Mouse (Mus musculus): Measurements from ENCODE around the gene Dedd. TPM values are rescaled to one million over a fixed set of nuclear protein-coding genes. Genes with fewer than 3 reads are reported as not detected.

Dedd gene
- polyA plus RNA-seq (2014; fragmentation: Illumina TruSeq; extraction: RNeasy Lipid Tissue Mini Kit (QIAGEN cat#74804); ENCODE audit: low read depth, low replicate concordance): 39.7 TPM

GRCm38 (mm10) chr1:171328839-171329432 lies at the start of gene Dedd:
TSS of gene Dedd (plus strand) at chr1:171329145.

GRCm38 (mm10) chr1:171280916-171281527 lies 47.9 kb upstream of the Dedd start, which contains the start of gene Ppox:
TSS of gene Ppox (minus strand) at chr1:171281186.

DNA sequence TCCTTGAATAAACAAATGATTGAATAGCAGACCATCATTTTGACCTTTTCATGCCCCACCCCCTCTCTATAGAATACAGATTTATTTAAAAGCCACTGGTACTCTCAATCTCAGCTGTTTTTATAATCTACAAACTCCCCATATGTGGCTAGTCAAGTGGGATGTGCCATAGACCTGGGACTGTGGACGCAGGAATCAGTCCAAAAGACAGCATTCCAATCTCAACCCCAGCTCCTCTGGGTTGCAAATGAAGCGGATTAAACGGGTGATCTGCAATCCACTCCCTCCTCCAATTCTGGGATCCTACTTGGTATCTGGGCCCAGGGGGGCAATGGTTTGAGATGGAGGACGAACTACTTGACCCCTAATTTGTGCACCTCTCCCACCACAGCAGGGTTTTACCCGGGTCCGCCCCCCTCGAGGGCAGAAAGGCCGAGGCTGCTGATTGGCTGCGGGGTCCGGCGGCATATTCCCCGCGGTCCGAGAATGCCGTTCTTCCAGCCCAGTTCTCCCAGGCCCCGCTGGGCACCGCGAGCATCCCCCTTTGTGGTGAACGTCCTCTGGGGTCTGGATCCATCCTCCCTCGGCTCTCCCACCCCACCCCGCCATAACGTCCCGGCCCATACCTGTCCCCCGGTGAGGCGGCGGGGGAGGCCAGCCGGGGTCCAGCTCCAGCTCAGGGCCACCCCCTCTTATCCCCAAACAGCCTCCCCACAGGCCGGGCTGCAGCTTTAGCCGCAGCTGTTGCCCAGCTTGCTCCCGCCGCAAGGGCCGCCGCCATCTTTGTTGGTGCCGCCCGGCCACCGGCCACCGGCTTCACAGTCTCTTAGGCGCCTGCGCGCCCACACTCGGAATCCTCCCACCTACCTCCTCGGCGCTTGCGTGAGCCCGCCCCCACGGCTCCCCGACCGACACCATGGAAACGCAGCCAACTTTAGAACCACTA lies 41.5 kb upstream of the Dedd start, which contains the start of gene Usp21:
Gene Usp21, minus strand, starts transcription at position 856 of the 946 bp plus-strand sequence.

DNA sequence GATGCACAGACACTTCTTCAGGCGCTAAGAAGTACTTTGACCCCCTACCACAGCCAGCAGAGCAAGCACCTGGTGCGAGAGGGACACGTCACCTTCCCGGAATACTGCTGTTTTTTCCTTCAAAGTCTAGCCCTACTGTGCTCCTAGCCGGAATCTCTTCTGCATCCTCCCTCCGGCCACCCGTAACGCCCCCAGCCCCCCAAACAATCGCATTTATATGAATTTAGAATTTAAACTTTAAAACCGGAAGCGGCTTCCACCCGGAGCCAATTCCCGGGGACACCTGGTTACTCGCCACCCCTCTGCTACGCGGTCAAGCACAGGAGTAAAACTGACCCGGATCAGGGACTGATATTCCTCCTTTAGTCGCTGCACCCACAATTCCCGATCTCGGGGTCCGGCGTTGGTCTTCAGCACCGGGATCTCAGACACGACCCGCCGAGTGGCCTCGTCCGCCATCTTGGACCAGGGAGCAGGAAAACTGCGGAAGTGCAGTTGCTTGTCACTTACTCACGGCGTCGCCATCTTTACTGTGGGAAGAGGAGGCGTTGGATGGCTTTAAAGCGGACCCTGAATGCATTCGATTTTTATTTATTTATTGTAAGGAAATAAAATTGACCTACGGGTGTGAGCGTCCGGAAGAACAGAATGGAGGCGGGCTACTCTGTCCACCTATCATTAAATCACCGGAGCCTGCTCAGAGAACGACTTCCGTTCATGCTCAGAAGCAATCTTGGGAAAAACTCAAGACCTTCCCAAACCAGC lies 34.5 kb upstream of the Dedd start, which contains the start of gene Ufc1:
Gene Ufc1, minus strand, starts transcription at position 727 of the 765 bp plus-strand sequence.

GRCm38 (mm10) chr1:171345225-171346094 lies 16.5 kb downstream of the Dedd start, which contains the start of the genes Nit1 and Pfdn2:
TSS of gene Nit1 (minus strand) at chr1:171345646.
TSS of gene Pfdn2 (plus strand) at chr1:171345670.

GRCm38 (mm10) chr1:171360656-171361055 lies 31.7 kb downstream of the Dedd start, which contains the start of gene Klhdc9:
TSS of gene Klhdc9 (minus strand) at chr1:171360798.

DNA sequence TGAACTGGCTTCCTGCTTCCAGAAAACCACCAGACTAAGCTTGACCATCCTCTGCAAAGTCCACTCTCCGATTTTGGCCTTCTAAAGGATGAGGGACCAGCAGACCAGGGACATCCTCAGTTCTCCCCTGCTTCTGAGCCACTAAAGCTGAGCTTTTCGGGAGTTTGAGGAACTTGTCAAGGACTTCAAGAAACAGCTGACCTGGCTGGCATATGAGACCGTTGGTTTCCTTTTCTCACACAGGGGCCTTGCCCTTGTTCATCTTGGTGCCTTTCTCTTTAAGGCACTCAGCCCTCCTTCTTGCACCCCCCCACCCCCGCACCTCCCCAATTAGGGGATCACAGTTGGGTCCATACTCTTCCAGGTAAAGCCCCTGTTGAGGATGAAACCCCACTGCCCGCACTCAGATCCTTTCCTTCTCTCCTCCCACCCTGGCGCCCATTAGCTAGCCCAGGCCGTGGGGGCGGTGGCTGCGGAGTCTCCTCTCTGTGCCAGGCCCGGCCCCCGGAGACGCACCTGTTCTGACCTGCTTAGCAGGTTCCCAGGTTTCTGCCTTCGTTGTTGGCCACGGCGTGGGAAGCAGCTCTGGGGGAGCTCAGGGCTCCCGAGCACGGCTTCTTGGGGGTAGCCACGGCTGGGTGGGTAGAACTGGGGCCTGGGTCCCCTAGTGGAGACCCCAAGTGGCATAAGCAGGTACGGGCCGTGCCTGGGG lies 41.1 kb downstream of the Dedd start, which contains the start of gene Nectin4:
Gene Nectin4, plus strand, starts transcription at position 255 of the 712 bp plus-strand sequence.

DNA sequence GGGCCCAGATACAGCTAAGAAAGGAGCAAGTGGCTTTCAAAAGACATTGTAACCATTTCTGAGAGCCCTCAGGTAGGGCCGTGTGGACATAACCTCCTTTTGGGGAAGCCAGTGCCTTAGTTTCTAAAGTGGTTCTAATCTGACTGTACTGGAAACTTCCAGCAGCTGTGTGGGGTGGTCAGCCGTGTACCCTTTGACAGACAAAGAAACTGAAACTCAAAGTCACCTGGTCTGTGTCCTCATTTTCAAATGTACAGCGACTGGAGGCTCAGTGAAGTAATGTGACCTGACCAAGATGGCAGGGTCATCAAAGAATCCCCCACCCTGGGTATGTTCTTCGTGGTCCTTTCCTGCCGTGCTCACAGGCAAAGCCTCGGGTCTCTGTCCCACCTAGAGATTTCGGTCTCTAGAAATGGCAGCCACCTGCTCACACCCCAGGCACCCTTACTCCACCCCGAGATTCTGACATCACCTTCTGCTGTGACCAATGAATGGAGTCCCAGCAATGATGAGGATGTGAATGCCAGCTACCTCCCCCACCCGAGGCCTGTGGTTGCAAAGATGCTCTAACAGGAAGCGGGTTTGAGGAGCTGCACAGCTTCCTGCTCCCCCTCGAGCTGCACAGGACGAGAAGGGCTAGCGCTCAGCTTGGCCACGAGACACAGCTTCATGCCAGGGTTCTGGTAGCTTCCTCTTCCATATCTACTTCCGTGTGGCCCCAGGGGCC lies 59.6 kb downstream of the Dedd start, which contains the start of gene Arhgap30:
Gene Arhgap30, plus strand, starts transcription at position 579 of the 727 bp plus-strand sequence.

Other genes starting within 250 kb of the Dedd start
- 23.4 TPM for gene Cfap126, start 215.2 kb upstream of the Dedd start, polyA plus RNA-seq (2014; fragmentation: Illumina TruSeq; extraction: RNeasy Lipid Tissue Mini Kit (QIAGEN cat#74804); ENCODE audit: low read depth, low replicate concordance)
- 135 TPM for gene Sdhc, start 178.5 kb upstream of the Dedd start, polyA plus RNA-seq (2014; fragmentation: Illumina TruSeq; extraction: RNeasy Lipid Tissue Mini Kit (QIAGEN cat#74804); ENCODE audit: low read depth, low replicate concordance)
- gene Mpz, start 178.4 kb upstream of the Dedd start, polyA plus RNA-seq (2014; fragmentation: Illumina TruSeq; extraction: RNeasy Lipid Tissue Mini Kit (QIAGEN cat#74804); ENCODE audit: low read depth, low replicate concordance): 1.9 TPM
- gene Pcp4l1, start 132.9 kb upstream of the Dedd start, polyA plus RNA-seq (2014; fragmentation: Illumina TruSeq; extraction: RNeasy Lipid Tissue Mini Kit (QIAGEN cat#74804); ENCODE audit: low read depth, low replicate concordance): 16.3 TPM
- gene Nr1i3, start 115.2 kb upstream of the Dedd start, polyA plus RNA-seq (2014; fragmentation: Illumina TruSeq; extraction: RNeasy Lipid Tissue Mini Kit (QIAGEN cat#74804); ENCODE audit: low read depth, low replicate concordance): not detected
- 23.7 TPM for gene Tomm40l, start 106.6 kb upstream of the Dedd start, polyA plus RNA-seq (2014; fragmentation: Illumina TruSeq; extraction: RNeasy Lipid Tissue Mini Kit (QIAGEN cat#74804); ENCODE audit: low read depth, low replicate concordance)
- gene Apoa2, start 104.1 kb upstream of the Dedd start, polyA plus RNA-seq (2014; fragmentation: Illumina TruSeq; extraction: RNeasy Lipid Tissue Mini Kit (QIAGEN cat#74804); ENCODE audit: low read depth, low replicate concordance): 1.1 TPM
- 58.9 TPM for gene Fcer1g, start 94.8 kb upstream of the Dedd start, polyA plus RNA-seq (2014; fragmentation: Illumina TruSeq; extraction: RNeasy Lipid Tissue Mini Kit (QIAGEN cat#74804); ENCODE audit: low read depth, low replicate concordance)
- gene Adamts4, start 78.7 kb upstream of the Dedd start, polyA plus RNA-seq (2014; fragmentation: Illumina TruSeq; extraction: RNeasy Lipid Tissue Mini Kit (QIAGEN cat#74804); ENCODE audit: low read depth, low replicate concordance): 1.8 TPM
- 176 TPM for gene Ndufs2, start 77.8 kb upstream of the Dedd start, polyA plus RNA-seq (2014; fragmentation: Illumina TruSeq; extraction: RNeasy Lipid Tissue Mini Kit (QIAGEN cat#74804); ENCODE audit: low read depth, low replicate concordance)
- gene B4galt3, start 58.8 kb upstream of the Dedd start, polyA plus RNA-seq (2014; fragmentation: Illumina TruSeq; extraction: RNeasy Lipid Tissue Mini Kit (QIAGEN cat#74804); ENCODE audit: low read depth, low replicate concordance): 40.5 TPM
- 43.4 TPM for gene Ppox, start 48.0 kb upstream of the Dedd start, polyA plus RNA-seq (2014; fragmentation: Illumina TruSeq; extraction: RNeasy Lipid Tissue Mini Kit (QIAGEN cat#74804); ENCODE audit: low read depth, low replicate concordance)
- gene Usp21, start 41.2 kb upstream of the Dedd start, polyA plus RNA-seq (2014; fragmentation: Illumina TruSeq; extraction: RNeasy Lipid Tissue Mini Kit (QIAGEN cat#74804); ENCODE audit: low read depth, low replicate concordance): 28.1 TPM
- 139 TPM for gene Ufc1, start 34.1 kb upstream of the Dedd start, polyA plus RNA-seq (2014; fragmentation: Illumina TruSeq; extraction: RNeasy Lipid Tissue Mini Kit (QIAGEN cat#74804); ENCODE audit: low read depth, low replicate concordance)
- gene Nit1, start 16.5 kb downstream of the Dedd start, polyA plus RNA-seq (2014; fragmentation: Illumina TruSeq; extraction: RNeasy Lipid Tissue Mini Kit (QIAGEN cat#74804); ENCODE audit: low read depth, low replicate concordance): 95.7 TPM
- 72.2 TPM for gene Pfdn2, start 16.5 kb downstream of the Dedd start, polyA plus RNA-seq (2014; fragmentation: Illumina TruSeq; extraction: RNeasy Lipid Tissue Mini Kit (QIAGEN cat#74804); ENCODE audit: low read depth, low replicate concordance)
- 5.5 TPM for gene Klhdc9, start 31.7 kb downstream of the Dedd start, polyA plus RNA-seq (2014; fragmentation: Illumina TruSeq; extraction: RNeasy Lipid Tissue Mini Kit (QIAGEN cat#74804); ENCODE audit: low read depth, low replicate concordance)
- gene Nectin4, start 41.0 kb downstream of the Dedd start, polyA plus RNA-seq (2014; fragmentation: Illumina TruSeq; extraction: RNeasy Lipid Tissue Mini Kit (QIAGEN cat#74804); ENCODE audit: low read depth, low replicate concordance): 27.6 TPM
- gene Arhgap30, start 59.8 kb downstream of the Dedd start, polyA plus RNA-seq (2014; fragmentation: Illumina TruSeq; extraction: RNeasy Lipid Tissue Mini Kit (QIAGEN cat#74804); ENCODE audit: low read depth, low replicate concordance): 6.5 TPM
- 59.3 TPM for gene Usf1, start 82.2 kb downstream of the Dedd start, polyA plus RNA-seq (2014; fragmentation: Illumina TruSeq; extraction: RNeasy Lipid Tissue Mini Kit (QIAGEN cat#74804); ENCODE audit: low read depth, low replicate concordance)
- 9.5 TPM for gene Tstd1, start 89.7 kb downstream of the Dedd start, polyA plus RNA-seq (2014; fragmentation: Illumina TruSeq; extraction: RNeasy Lipid Tissue Mini Kit (QIAGEN cat#74804); ENCODE audit: low read depth, low replicate concordance)
- 71.7 TPM for gene F11r, start 108.4 kb downstream of the Dedd start, polyA plus RNA-seq (2014; fragmentation: Illumina TruSeq; extraction: RNeasy Lipid Tissue Mini Kit (QIAGEN cat#74804); ENCODE audit: low read depth, low replicate concordance)
- 4.8 TPM for gene Alyref2, start 174.3 kb downstream of the Dedd start, polyA plus RNA-seq (2014; fragmentation: Illumina TruSeq; extraction: RNeasy Lipid Tissue Mini Kit (QIAGEN cat#74804); ENCODE audit: low read depth, low replicate concordance)
- gene Itln1, start 206.1 kb downstream of the Dedd start, polyA plus RNA-seq (2014; fragmentation: Illumina TruSeq; extraction: RNeasy Lipid Tissue Mini Kit (QIAGEN cat#74804); ENCODE audit: low read depth, low replicate concordance): not detected
- 1.0 TPM for gene Cd244a, start 230.0 kb downstream of the Dedd start, polyA plus RNA-seq (2014; fragmentation: Illumina TruSeq; extraction: RNeasy Lipid Tissue Mini Kit (QIAGEN cat#74804); ENCODE audit: low read depth, low replicate concordance)